13 mouse cellular contexts compared by ENCODE assay signal in genomic region chr14:110762588-110763220, GRCm38 (mm10). TPM values are rescaled to one million over a fixed set of nuclear protein-coding genes. Genes with fewer than 3 reads are reported as not detected.
DNase-seq lines count a peak whose midpoint lies in the region; ATAC-seq and TF ChIP-seq lines count a peak whose summit lies in the region.
"Had no signal": no experiment of that assay in that cellular context is flagged by ENCODE, and none has a peak within 500 bp of the region (broad histone marks: within the 10 kb centered on the region; RNA-seq: fewer than 3 reads in every experiment).

No protein-coding gene starts in this region.

- H3K9me3 ChIP-seq in hindbrain, embryonic 14.5 days (ENCODE audit: control insufficient read depth, low read length), result no peaks in the 10 kb centered on the region
- H3K9me3 ChIP-seq in hindbrain, embryonic 13.5 days, result no peaks in the 10 kb centered on the region

- intact Hi-C loops in heart, postnatal 36 days (cut with DNase I), result loop anchor here (2.0 to 5.0 kb wide), 2 partner anchors 870 to 888 kb away; no protein-coding TSS in a partner anchor

- peak; percentile 90 for DNase-seq in hindbrain, embryonic 14.5 days (ENCODE audit: low spot score)
- peak; percentile 17 for DNase-seq in thymus, postnatal 0 days (ENCODE audit: low spot score)
- DNase-seq in thymus, adult 2 months, result no peak
- peak; percentile 63 for DNase-seq in embryo, embryonic 11 days
- DNase-seq in telencephalon, adult 2 months (ENCODE audit: low read depth, low spot score), result peak; percentile 46
- DNase-seq in thymus, postnatal 14 days, result no peak
- no peak for DNase-seq in heart, postnatal 36 days
- DNase-seq: cerebellum, adult 9-11 months; gastrocnemius, postnatal 10 days; heart, postnatal 14 days; lung, postnatal 14 days had no signal

- H3K4me2 ChIP-seq in hindbrain, embryonic 14.5 days (replicated peaks), result no peak overlapping the region
- no peak overlapping the region for H3K4me2 ChIP-seq in hindbrain, embryonic 13.5 days

- no peak overlapping the region for H3K4me3 ChIP-seq in hindbrain, embryonic 14.5 days (replicated peaks; ENCODE audit: low read length)
- no peak overlapping the region for H3K4me3 ChIP-seq in hindbrain, embryonic 13.5 days
- H3K4me3 ChIP-seq in thymus, adult 2 months (ENCODE audit: control insufficient read depth, insufficient read depth, low read length), result no peak overlapping the region

- no peaks in the 10 kb centered on the region for H3K36me3 ChIP-seq in hindbrain, embryonic 14.5 days (replicated peaks; ENCODE audit: control insufficient read depth, insufficient read depth)
- H3K36me3 ChIP-seq in hindbrain, embryonic 13.5 days, result no peaks in the 10 kb centered on the region
- H3K36me3 ChIP-seq in thymus, adult 2 months (ENCODE audit: control insufficient read depth, insufficient read depth, low read length), result no peaks in the 10 kb centered on the region

- H3K27ac ChIP-seq in hindbrain, embryonic 14.5 days, result no peak overlapping the region
- no peak overlapping the region for H3K27ac ChIP-seq in hindbrain, embryonic 13.5 days
- no peak overlapping the region for H3K27ac ChIP-seq in thymus, adult 2 months (ENCODE audit: control insufficient read depth, insufficient read depth, low read length)

- no peak for ATAC-seq in hindbrain, embryonic 14.5 days (ENCODE audit: low FRiP score)
- no peak for ATAC-seq in hindbrain, embryonic 13.5 days (ENCODE audit: low FRiP score)

- TF ChIP-seq CTCF in thymus, adult 2 months (IDR thresholded peaks at IDR 0.05; ENCODE audit: borderline replicate concordance, control insufficient read depth, extremely low read depth, insufficient read depth, low read length, poor library complexity), result no peak

- no peak overlapping the region for H3K9ac ChIP-seq in hindbrain, embryonic 14.5 days
- H3K9ac ChIP-seq in hindbrain, embryonic 13.5 days, result no peak overlapping the region

- TF ChIP-seq POLR2A in thymus, adult 2 months (IDR thresholded peaks at IDR 0.05; ENCODE audit: control insufficient read depth, extremely low read depth, insufficient read depth, low read length, poor library complexity), result no peak

- 22% methylated on average over 7 of the region's 7 CpGs for WGBS in hindbrain, embryonic 14.5 days
- 20% methylated on average over 7 of the region's 7 CpGs for WGBS in hindbrain, embryonic 13.5 days
- WGBS in thymus, adult 2 months, result 23% methylated on average over 7 of the region's 7 CpGs

- no peaks in the 10 kb centered on the region for H3K27me3 ChIP-seq in hindbrain, embryonic 14.5 days (ENCODE audit: control insufficient read depth, insufficient read depth, low read length)
- no peaks in the 10 kb centered on the region for H3K27me3 ChIP-seq in hindbrain, embryonic 13.5 days
- H3K27me3 ChIP-seq in thymus, adult 2 months (ENCODE audit: control insufficient read depth, insufficient read depth, low read length), result no peaks in the 10 kb centered on the region

- H3K4me1 ChIP-seq in hindbrain, embryonic 14.5 days (replicated peaks; ENCODE audit: control insufficient read depth, insufficient read depth, low read length), result no peaks in the 10 kb centered on the region
- H3K4me1 ChIP-seq in hindbrain, embryonic 13.5 days (replicated peaks), result no peaks in the 10 kb centered on the region
- no peaks in the 10 kb centered on the region for H3K4me1 ChIP-seq in thymus, adult 2 months (replicated peaks; ENCODE audit: control insufficient read depth, insufficient read depth, low read length)

RNA-seq across cellular contexts. Expression of gene Slitrk6, which starts 7.8 kb away (rescaled TPM):
- polyA plus RNA-seq in hindbrain, embryonic 14.5 days (2014; fragmentation: Nextera tagmentation; extraction: Ambion mirVana), result 3.5 and 4.5 TPM in 2 replicates
- 3.5 and 4.5 TPM in 2 replicates for polyA plus RNA-seq in hindbrain, embryonic 13.5 days (2015; fragmentation: Nextera tagmentation; extraction: Ambion mirVana)
- polyA plus RNA-seq in thymus, postnatal 0 days (2015; fragmentation: Nextera tagmentation; extraction: Ambion mirVana), result 0.31 and 0.37 TPM in 2 replicates
- polyA plus RNA-seq in thymus, adult 2 months (2012; rRNA removed), result 0.14 and 0.23 TPM in 2 replicates
- 1 to 10 TPM in 1 of 2 experiments, under 1 TPM in 1; 0.69 to 1.2 TPM for total RNA-seq in heart, postnatal 36 days (2021)
- total RNA-seq: neutrophil, adult 5-6 weeks had no signal

Comparison
In these comparisons a context has a peak if more than half of its experiments do, and no peak if none do; other contexts are left out.
1. DNase-seq: peak in hindbrain, embryonic 14.5 days (single experiment), thymus, postnatal 0 days (single experiment), embryo, embryonic 11 days (single experiment) and telencephalon, adult 2 months (single experiment); none in thymus, adult 2 months (single experiment), thymus, postnatal 14 days (single experiment) and heart, postnatal 36 days (0 of 2).